Mouse (Mus musculus) 416B (cell line): ENCODE measurements at regions not wholly inside any gene's neighbourhood (a gene's known extent, or its start where the extent isn't known, plus 50 kb on each side); places are given as distances from the start of the nearest gene placed in this dataset.
A peak's percentile ranks its signal among the peaks of the same experiment; 100 is the strongest.
"Not testable (repeated sequence)": the region's sequence is repeated elsewhere in the genome, so short reads cannot be mapped to it uniquely, and the experiment has no call there.

ENCODE experiments used
- DNase-seq: peaks from one replicate; pipeline ENCODE4 v3.0.0; 2011; ENCODE audit warnings: low read depth

GRCm38 (mm10) chr13:61805300-61805699 is 235.4 kb upstream of the Cts3 start:
- not testable (repeated sequence) for DNase-seq

- DNase-seq: peak; percentile 83
Measured at GRCm38 (mm10) chr13:61804168-61804874, 234.4 kb upstream of the Cts3 start.

GRCm38 (mm10) chr13:61803763-61804162 is 233.8 kb upstream of the Cts3 start:
- DNase-seq: not testable (repeated sequence)

DNA sequence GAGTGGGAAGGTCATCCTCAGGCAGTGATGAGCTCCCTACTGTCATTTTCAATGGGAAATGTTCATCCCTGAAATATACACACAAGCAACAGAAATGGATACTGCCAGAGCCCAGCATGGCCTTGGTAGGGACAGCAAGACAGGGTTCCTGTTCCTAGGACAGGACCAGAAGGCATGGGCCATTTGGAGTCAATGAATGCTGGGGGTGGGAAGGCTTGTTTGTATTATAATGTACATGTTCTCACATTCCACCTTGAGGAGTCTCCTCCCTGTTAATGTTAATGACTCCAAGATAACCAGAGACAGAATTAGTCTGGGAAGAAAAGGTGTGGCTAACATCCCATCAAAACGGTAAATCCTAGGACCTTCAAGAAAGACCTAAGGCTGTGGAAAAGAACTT is 193.5 kb upstream of the Cts3 start:
- not testable (repeated sequence) for DNase-seq
